Mouse (Mus musculus): ENCODE measurements around the gene Scn8a. TPM values are rescaled to one million over a fixed set of nuclear protein-coding genes. Genes with fewer than 3 reads are reported as not detected.

Gene Scn8a
- total RNA-seq, 2 experiments from 2014 or later: 197 to 226 TPM

- peak; percentile 51 to 54 for DNase-seq (ENCODE audit: low spot score in 2 of 2)
These were observed 3.5 kb downstream of the Scn8a start for GRCm38 (mm10) chr15:100873155-100873554.

- DNase-seq (ENCODE audit: low spot score in 2 of 2): peak in 1 of 2 experiments; percentile 46
These were observed 9.4 kb downstream of the Scn8a start for GRCm38 (mm10) chr15:100879073-100879472.

DNA sequence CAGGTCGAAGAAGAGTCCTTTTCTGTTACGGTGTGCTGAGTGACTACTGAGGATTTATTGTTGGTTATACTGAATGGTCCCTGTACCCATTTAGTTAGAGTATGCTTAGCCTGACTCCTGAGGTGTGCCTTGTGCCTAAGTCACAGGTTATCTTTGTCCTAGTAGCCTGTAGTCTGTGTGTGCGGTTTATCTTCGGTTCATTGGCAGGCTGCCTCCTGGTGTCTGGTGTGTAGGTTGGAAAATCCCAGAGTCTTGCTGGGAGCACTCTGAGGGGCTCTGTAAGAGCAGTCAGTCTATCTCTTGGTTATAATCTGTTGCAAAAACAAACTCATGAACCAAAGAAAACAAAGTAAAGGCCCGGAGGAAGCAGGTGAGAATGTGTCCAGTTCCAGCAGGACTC lies 11.7 kb downstream of the Scn8a start:
- no peak for DNase-seq (ENCODE audit: low spot score in 2 of 2)

DNA sequence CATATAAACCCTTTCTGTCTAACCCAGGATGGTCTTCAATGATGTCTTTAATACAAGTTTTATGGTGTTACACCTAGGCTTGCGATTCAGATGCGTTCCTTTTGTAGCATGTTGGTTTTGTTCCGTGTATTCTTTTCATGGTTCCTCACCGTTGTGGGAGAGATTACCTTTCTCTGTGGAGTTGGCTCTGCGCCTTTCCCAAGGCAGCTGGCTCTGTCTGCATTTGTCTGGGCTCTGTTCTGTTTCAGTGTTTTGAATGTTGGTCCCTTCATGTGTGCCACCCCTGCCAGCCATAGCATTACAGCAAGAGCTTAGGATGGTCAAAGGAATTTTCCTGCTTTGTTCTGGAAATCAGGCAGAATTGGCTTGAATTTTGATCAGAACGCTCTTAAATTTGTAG lies 14.8 kb downstream of the Scn8a start:
- no peak for DNase-seq (ENCODE audit: low spot score in 2 of 2)

- no peak for DNase-seq (ENCODE audit: low spot score in 2 of 2)
These were observed 22.3 kb downstream of the Scn8a start for GRCm38 (mm10) chr15:100891962-100892361.

GRCm38 (mm10) chr15:100896502-100896901 lies 26.8 kb downstream of the Scn8a start:
- DNase-seq (ENCODE audit: low spot score in 2 of 2): no peak

DNA sequence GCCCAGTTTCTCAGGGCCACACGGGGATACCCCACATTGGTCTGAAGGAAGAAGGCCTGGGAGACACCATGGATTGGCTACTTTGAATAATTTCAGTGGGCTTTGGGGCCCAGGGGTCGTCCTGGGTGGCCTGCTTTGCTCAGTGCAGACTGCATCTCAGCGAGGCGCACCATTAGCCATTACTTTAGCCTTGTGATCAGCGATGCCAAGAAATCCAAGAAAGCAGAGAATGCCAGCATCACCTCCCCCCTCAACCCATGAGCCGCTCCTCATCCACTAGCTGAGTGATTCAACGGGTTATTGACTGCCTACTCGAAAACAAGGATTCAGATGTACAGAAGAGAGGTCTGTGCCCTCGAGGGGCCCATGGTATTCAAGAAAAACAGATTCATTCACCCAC lies 34.2 kb downstream of the Scn8a start:
- no peak for DNase-seq (ENCODE audit: low spot score in 2 of 2)

DNA sequence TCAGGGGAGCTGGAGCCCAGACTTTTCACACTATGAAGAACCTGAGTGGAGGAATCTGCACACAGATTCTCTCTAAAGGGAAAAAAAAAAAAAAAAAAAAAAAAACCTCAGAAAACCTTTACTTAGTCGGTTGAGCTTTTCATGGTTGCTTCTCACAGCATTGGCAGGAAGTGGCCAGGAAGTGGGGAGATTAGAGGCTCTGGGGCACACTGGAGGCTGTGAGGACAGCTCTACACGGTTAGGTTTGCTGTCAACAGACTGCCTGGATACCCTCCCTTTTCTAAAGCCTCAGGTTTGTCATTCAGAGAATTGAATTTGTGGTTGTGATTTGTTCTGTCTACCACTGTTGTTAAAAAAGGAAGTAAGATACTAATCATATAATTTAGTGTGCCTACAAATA lies 35.3 kb downstream of the Scn8a start:
- DNase-seq (ENCODE audit: low spot score in 2 of 2): no peak

GRCm38 (mm10) chr15:100905751-100906150 lies 36.1 kb downstream of the Scn8a start:
- DNase-seq (ENCODE audit: low spot score in 2 of 2): no peak

- DNase-seq (ENCODE audit: low spot score in 2 of 2): no peak
These were observed 39.2 kb downstream of the Scn8a start for GRCm38 (mm10) chr15:100908817-100909216.

- DNase-seq (ENCODE audit: low spot score in 2 of 2): no peak
These were observed 40.1 kb downstream of the Scn8a start for GRCm38 (mm10) chr15:100909734-100910163.

- DNase-seq (ENCODE audit: low spot score in 2 of 2): peak; percentile 65 to 75
These were observed 40.8 kb downstream of the Scn8a start for GRCm38 (mm10) chr15:100910381-100910841.

DNA sequence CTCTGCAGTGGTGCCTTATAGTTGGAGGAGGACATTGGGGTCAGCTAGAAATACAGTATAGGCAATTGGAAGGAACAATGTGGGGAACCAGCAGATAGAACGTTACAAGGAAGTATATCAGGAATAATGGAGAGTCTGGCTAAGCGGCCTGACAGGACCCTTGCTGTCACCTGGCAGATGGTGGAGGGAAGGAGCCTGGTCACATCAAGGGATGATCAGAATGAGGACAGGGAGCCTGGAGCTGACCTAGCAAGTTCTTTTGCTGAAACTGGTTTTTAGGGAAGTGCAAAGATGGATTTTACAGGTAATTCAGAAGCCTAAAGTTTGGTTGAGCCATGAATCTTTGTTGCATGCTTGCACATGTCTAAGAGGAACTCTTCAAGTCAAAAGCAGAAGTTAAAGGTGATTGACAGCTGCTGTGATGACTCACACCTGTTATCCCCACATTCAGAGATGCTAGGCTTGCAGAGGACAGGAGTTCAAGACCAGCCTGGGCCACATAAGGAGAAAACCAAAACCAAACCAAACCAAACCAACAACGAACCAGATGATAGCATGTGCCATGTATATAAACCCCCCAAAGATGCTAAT lies 43.1 kb downstream of the Scn8a start:
- no peak for DNase-seq (ENCODE audit: low spot score in 2 of 2)

- no peak for DNase-seq (ENCODE audit: low spot score in 2 of 2)
These were observed 45.1 kb downstream of the Scn8a start for GRCm38 (mm10) chr15:100914734-100915242.

- no peak for DNase-seq (ENCODE audit: low spot score in 2 of 2)
These were observed 48.4 kb downstream of the Scn8a start for GRCm38 (mm10) chr15:100918046-100918445.

DNA sequence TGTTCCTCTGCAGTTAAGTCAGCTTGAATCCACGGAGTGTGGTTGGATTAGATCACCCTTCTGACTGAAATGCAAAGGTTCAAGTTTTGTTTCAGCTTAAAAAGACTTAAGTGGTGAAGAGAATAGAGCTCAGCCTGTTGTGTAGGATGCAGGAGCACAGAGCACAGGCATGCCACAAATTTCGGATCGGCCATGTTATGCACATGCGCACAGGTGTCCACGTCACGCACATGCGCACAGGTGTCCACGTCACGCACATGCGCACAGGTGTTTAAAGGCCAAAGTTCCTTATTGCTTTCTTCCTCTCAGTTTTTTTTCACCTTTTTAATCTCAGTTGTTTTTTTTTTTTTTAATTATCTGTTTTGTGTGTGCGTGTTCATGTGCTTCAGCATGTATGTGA lies 52.6 kb downstream of the Scn8a start:
- no peak for DNase-seq (ENCODE audit: low spot score in 2 of 2)

GRCm38 (mm10) chr15:100923476-100923875 lies 53.8 kb downstream of the Scn8a start:
- DNase-seq (ENCODE audit: low spot score in 2 of 2): peak; percentile 93 to 95

GRCm38 (mm10) chr15:100924941-100925340 lies 55.3 kb downstream of the Scn8a start:
- no peak for DNase-seq (ENCODE audit: low spot score in 2 of 2)

- DNase-seq (ENCODE audit: low spot score in 2 of 2): no peak
These were observed 60.8 kb downstream of the Scn8a start for GRCm38 (mm10) chr15:100930477-100930876.

DNA sequence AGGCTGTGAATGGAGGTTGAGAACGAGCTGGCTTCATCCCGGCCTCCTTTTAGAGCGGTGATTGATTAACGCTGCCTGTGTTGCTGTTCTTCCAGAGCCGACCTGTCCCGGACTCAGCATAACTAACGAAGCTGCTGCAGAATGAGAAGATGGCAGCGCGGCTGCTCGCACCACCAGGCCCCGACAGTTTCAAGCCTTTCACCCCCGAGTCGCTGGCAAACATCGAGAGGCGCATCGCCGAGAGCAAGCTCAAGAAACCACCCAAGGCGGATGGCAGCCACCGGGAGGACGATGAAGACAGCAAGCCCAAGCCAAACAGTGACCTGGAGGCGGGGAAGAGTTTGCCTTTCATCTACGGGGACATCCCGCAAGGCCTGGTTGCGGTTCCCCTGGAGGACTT lies 66.5 kb downstream of the Scn8a start:
- DNase-seq (ENCODE audit: low spot score in 2 of 2): no peak

- DNase-seq (ENCODE audit: low spot score in 2 of 2): no peak
These were observed 78.7 kb downstream of the Scn8a start for GRCm38 (mm10) chr15:100948383-100948782.

- DNase-seq (ENCODE audit: low spot score in 2 of 2): no peak
These were observed 79.5 kb downstream of the Scn8a start for GRCm38 (mm10) chr15:100949169-100949568.

- peak in 1 of 2 experiments; percentile 36 for DNase-seq (ENCODE audit: low spot score in 2 of 2)
These were observed 81.8 kb downstream of the Scn8a start for GRCm38 (mm10) chr15:100951491-100951890.
